Mouse (Mus musculus) naive thymus-derived CD4-positive, alpha-beta T cell, adult 2 months (primary cell): ENCODE measurements around the gene Prr15l.

Experiments
- DNase-seq: peaks from one replicate; pipeline ENCODE4 v3.0.0-alpha.2; 2011; ENCODE audit warnings: low read depth

The Prr15l gene

GRCm38 (mm10) chr11:96977606-96978400 lies 49.9 kb downstream of the Prr15l start:
- peak; percentile 99 for DNase-seq

DNA sequence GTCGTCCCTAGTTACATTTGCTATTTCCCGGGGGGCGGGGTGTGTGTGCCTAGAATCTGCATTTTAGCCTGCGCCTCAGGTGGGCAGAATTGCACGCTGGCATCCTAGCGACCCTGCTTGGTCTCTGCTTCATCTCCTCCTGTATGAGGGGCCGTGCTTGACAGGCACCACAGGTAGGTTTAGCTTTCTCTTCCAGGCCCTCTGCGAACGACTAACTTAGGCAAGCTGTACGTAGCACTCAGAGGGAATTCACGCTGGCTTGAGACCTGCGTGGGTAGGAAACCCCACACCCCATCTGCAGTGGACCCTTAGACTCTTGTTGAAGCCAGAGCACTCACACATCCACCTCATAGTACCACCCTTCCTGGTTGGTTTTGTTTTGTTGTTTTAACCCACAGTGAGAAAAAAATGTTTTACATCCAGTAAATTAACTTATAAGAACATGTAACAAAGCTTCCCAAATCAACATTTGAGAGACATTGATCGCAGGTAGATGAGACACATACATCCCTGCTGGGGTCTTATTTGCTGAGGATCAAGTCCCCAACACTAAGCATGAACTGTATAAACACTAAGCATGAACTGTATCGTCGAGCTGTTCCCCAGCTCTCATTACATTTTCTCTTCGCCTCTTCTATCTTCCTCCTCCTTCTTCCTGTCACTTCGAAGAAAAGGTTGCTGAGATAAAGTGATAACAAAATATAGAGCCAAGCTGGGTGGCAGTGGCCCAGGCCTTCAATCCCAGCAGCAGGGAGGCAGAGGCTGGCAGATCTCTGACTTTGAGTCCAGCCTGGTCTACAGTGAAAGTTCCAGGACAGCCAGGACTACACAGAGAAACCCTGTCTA lies 50.7 kb downstream of the Prr15l start:
- DNase-seq, result peak; percentile 58

- DNase-seq, result no peak
These were observed 51.4 kb downstream of the Prr15l start for GRCm38 (mm10) chr11:96979329-96979728.

- DNase-seq, result no peak
These were observed 52.1 kb downstream of the Prr15l start for GRCm38 (mm10) chr11:96980021-96980420.

- DNase-seq, result no peak
These were observed 53.6 kb downstream of the Prr15l start for GRCm38 (mm10) chr11:96981461-96981860.

GRCm38 (mm10) chr11:96982355-96982754 lies 54.5 kb downstream of the Prr15l start:
- peak; percentile 93 for DNase-seq

GRCm38 (mm10) chr11:96982859-96983258 lies 55.0 kb downstream of the Prr15l start, which contains the start of gene Sp2:
TSS of gene Sp2 (minus strand) at chr11:96982959.
- no peak for DNase-seq

DNA sequence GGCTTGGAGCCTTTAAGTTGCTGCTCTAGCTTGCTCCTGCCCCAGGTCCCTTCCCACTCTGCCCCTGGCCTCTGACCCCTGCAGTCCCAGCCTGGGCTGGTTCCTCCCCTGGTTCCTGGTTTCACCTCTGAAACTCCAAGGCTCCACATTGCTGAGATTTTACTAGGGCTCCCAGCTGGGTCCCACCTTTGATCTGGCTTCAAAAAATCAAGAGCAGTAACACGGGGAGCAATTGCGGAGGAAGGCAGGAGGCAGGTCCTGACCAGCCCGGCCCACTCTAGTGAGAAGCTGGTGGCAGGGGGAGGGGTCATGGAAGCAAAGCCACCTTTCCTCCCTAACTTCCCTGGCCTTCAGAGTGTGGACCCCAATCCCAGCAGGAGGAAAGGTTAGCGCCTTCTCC lies 57.0 kb downstream of the Prr15l start:
- DNase-seq, result no peak

- no peak for DNase-seq
These were observed 58.6 kb downstream of the Prr15l start for GRCm38 (mm10) chr11:96986463-96986862.
